Mouse (Mus musculus) natural killer cell, adult 2 months (primary cell): ENCODE measurements at regions not wholly inside any gene's neighbourhood (a gene's known extent, or its start where the extent isn't known, plus 50 kb on each side); places are given as distances from the start of the nearest gene placed in this dataset.
"Not testable (repeated sequence)": the region's sequence is repeated elsewhere in the genome, so short reads cannot be mapped to it uniquely, and the experiment has no call there.

ENCODE experiments used
- DNase-seq, 2 experiments: peaks; one replicate each; pipeline ENCODE4 v3.0.0; 2022; ENCODE audit warnings: low spot score in 2 of 2

GRCm38 (mm10) chr3:40368421-40368820, 162.7 kb upstream of the Intu start:
- no peak for DNase-seq

- DNase-seq: no peak
Observed at GRCm38 (mm10) chr3:40371411-40371810, 159.7 kb upstream of the Intu start.

GRCm38 (mm10) chr3:40376220-40376619, 154.9 kb upstream of the Intu start:
- DNase-seq: not testable (repeated sequence)

GRCm38 (mm10) chr3:40377416-40377815, 153.7 kb upstream of the Intu start:
- no peak for DNase-seq

GRCm38 (mm10) chr3:40379063-40379462, 152.0 kb upstream of the Intu start:
- no peak for DNase-seq

- peak in 1 of 2 experiments; percentile 2 for DNase-seq
Observed at GRCm38 (mm10) chr3:40391631-40392030, 139.5 kb upstream of the Intu start.

- DNase-seq: no peak
Observed at GRCm38 (mm10) chr3:40398184-40398583, 132.9 kb upstream of the Intu start.

- no peak for DNase-seq
Observed at GRCm38 (mm10) chr3:40403402-40403801, 127.7 kb upstream of the Intu start.

GRCm38 (mm10) chr3:40405095-40405948, 125.8 kb upstream of the Intu start:
- DNase-seq: no peak

GRCm38 (mm10) chr3:40405949-40406236, 125.2 kb upstream of the Intu start:
- no peak for DNase-seq

GRCm38 (mm10) chr3:40408921-40409488, 122.1 kb upstream of the Intu start:
- DNase-seq: no peak

- DNase-seq: no peak
Observed at GRCm38 (mm10) chr3:40410749-40411310, 120.3 kb upstream of the Intu start.

- not testable (repeated sequence) for DNase-seq
Observed at GRCm38 (mm10) chr3:40425183-40425844, 105.8 kb upstream of the Intu start.

GRCm38 (mm10) chr3:40426070-40426469, 105.0 kb upstream of the Intu start:
- DNase-seq: no peak

- no peak for DNase-seq
Observed at GRCm38 (mm10) chr3:40428021-40428420, 103.1 kb upstream of the Intu start.

- DNase-seq: no peak
Observed at GRCm38 (mm10) chr3:40438251-40438650, 92.8 kb upstream of the Intu start.

GRCm38 (mm10) chr3:40441092-40442036, 89.7 kb upstream of the Intu start:
- DNase-seq: no peak

GRCm38 (mm10) chr3:40443788-40444595, 87.1 kb upstream of the Intu start:
- peak in 1 of 2 experiments; percentile 6 for DNase-seq

- DNase-seq: no peak
Observed at GRCm38 (mm10) chr3:40452958-40453357, 78.1 kb upstream of the Intu start.

GRCm38 (mm10) chr3:40453552-40453951, 77.5 kb upstream of the Intu start:
- DNase-seq: peak in 1 of 2 experiments; percentile 13

GRCm38 (mm10) chr3:40456070-40456469, 75.0 kb upstream of the Intu start:
- DNase-seq: no peak
